Mouse (Mus musculus) forelimb bud, embryonic 11.5 days (tissue): ENCODE results near the gene Ubtfl1.
"Not testable (repeated sequence)": the region's sequence is repeated elsewhere in the genome, so short reads cannot be mapped to it uniquely, and the experiment has no call there.

Source experiments
- DNase-seq: peaks from one replicate; pipeline ENCODE4 v3.0.0-alpha.2; 2012; ENCODE audit warnings: low read depth, low spot score

The Ubtfl1 gene

DNA sequence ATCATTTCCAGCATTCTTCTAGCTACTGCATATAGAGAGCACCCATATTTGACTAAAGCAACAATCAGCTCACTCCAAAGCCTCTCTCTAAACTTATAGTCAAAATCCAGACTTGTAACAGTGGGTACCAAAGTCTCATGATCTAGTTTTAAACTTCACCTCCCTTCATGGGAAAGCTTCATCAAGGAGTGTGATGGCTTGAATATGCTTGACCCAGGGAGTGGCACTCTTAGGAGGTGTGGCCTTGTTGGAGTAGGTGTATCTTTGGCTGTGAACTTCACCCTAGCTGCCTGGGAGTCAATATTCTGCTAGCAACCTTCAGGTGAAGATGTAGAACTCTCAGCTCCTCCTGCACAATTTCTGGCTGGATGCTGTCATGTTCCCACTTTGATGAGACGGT lies at the start of gene Ubtfl1:
Gene Ubtfl1, plus strand, starts transcription at position 301 of the 400 bp plus-strand sequence.
- no peak for DNase-seq

DNA sequence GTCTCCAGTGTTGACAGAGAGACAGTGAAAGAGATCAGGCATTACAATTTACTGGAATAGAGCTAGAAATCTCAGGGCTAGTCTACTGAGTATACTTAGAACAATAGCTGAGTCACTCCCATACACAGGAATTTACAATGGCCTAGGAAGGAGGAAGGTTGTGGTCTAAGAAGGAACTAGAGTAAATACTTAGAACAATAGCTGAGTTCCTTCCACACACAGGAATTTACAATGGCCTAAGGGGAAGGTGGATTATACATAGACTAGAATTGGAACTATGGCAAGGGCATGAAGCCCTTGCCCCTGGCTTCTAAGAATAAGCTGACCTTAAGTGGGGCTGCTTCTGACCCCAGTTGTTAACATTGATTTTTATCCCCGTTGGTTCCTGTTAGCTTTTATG lies 31.2 kb upstream of the Ubtfl1 start:
- DNase-seq, result not testable (repeated sequence)

DNA sequence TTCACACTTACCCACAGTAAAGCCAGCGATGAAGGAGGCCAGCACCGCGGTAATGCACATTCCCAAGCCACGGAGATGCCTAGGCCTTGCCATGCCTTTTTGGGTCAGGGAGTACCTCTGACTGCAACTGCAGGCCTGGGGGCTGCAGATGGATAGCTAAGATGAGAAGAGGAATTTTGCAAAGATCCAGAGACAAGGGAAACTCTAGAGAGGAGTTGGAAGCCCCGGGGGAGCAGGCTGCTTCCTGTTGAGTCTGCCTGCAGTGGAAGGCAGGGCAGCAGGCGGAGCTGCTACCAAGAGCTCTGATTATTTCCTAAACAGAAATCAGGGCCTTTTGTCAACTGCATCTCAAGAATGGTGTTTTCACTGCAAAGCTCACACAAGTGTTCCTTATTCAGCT lies 18.4 kb upstream of the Ubtfl1 start:
- DNase-seq, result no peak

DNA sequence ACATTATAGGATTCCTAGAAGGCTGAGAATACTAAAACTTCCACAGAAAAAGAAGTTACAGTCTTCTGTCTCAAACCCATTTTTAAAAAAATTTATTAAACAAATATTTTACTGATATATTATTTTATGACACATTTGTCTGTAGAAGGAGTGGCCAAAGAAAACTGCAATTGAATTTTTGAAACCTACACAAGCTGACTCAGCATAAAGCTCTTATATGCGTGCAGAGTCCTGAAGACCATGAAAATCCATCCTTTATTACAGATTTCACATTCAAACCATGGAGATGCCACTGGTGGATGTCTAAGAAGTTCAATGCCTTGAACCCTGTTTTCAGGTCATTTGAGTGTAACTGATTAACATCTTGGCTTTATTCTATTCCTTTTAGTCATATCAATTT lies 4.6 kb upstream of the Ubtfl1 start:
- no peak for DNase-seq

DNA sequence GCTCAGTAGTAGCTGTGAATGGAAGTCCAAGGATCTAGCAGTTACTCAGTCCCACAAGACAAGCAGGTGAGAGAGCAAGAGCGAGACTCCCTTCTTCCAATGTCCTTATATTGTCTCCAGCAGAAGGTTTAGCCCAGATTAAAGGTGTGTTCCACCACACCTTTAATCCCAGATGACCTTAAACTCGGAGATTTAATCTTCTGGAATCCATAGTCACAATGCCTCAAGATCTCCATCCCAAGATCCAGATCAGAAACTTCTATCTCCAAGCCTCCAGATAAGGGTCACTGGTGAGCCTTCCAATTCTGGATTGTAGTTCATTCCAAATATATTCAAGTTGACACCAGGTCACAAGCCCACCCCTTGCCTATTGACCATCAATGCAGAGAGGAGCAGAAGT lies 1.3 kb upstream of the Ubtfl1 start, which contains the start of gene Naalad2:
Gene Naalad2, minus strand, starts transcription at position 101 of the 400 bp plus-strand sequence.
- DNase-seq, result not testable (repeated sequence)

DNA sequence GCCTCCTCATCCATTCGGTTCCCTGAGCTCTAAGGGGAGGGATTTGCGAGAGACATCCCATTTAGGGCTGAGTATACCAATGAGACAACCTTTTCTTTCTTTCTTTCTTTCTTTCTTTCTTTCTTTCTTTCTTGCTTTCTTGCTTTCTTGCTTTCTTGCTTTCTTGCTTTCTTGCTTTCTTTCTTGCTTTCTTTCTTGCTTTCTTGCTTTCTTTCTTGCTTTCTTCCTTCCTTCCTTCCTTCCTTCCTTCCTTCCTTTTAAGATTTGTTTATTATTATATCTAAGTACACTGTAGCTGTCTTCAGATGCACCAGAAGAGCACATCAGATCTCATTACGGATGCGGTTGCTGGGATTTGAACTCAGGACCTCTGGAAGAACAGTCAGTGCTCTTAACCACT lies 8.2 kb downstream of the Ubtfl1 start:
- not testable (repeated sequence) for DNase-seq

DNA sequence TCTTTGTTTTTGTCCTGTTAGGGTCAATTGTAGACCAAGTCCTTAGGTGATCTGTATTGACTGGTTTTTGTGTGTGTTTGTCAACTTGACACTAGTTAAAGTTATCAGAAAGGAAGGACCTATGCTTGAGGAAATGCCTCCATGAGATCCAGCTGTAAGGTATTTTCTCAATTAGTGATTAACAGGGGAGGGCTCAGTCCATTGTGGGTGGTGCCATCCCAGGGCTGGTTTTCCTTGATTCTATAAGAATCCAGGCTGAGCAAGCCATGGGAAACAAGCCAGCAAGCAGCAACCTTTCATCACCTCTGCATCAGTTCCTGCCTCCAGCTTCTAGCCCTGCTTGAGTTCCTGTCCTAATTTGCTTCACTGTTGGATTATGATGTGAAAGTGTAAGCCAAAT lies 26.1 kb downstream of the Ubtfl1 start, which contains the start of gene Mbd3l2:
Gene Mbd3l2, plus strand, starts transcription at position 301 of the 400 bp plus-strand sequence.
- no peak for DNase-seq

DNA sequence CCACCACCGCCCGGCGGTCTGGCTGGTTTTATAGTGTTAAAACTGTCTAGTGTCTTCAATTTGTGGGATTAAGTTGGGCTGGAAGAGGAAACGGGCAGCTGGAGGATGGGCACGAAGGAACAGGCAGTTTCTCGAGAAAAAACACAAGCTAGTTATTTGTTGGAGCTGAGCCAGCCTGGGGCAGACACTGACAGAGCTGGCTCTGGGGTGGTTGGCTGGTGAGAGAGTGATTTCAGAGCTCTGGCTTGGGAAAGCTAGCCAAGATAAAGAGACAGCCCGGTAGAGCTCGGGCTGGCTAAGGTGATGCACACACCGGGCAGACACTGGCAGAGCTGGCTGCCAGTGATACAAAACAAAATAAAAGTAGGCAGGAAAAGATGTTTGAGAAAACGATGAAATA lies 27.5 kb downstream of the Ubtfl1 start:
- no peak for DNase-seq

DNA sequence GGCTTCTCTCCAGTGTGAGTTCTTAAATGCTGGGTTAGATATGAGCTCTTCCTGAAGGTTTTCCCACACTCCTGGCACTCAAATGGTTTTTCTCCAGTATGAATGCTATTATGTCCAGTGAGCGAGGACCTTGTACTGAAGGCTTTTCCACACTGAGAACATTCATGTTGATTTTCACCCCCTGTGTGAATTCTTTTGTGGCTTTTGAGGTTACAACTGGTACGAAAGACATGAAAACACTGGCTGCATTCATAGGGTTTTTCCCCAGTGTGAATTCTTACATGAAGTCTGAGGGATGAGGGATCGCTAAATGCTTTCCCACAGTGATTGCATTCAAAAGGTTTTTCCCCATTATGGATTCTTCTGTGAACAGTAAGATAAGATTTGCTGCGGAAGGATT lies 52.3 kb downstream of the Ubtfl1 start:
- DNase-seq, result no peak
